Mouse (Mus musculus) 416B (cell line): ENCODE results near the gene Tecpr2.
A peak's percentile ranks its signal among the peaks of the same experiment; 100 is the strongest.

Experiments used
- DNase-seq: peaks from one replicate; pipeline ENCODE4 v3.0.0; 2011; ENCODE audit warnings: low read depth

Tecpr2 gene

GRCm38 (mm10) chr12:110889036-110890020, at the start of gene Tecpr2, which contains the start of gene Cinp:
Gene Tecpr2 (plus strand): TSS chr12:110889264.
Gene Cinp (minus strand): TSS chr12:110889145.
- peak; percentile 97 for DNase-seq

- peak; percentile 92 for DNase-seq
Observed at GRCm38 (mm10) chr12:110840348-110841198, 48.5 kb upstream of the Tecpr2 start, which contains the start of gene Mok. Gene Mok (minus strand): TSS chr12:110840939.

GRCm38 (mm10) chr12:110841731-110842493, 47.2 kb upstream of the Tecpr2 start:
- peak; percentile 66 for DNase-seq

- DNase-seq, result peak; percentile 86
Observed at GRCm38 (mm10) chr12:110843194-110844048, 45.6 kb upstream of the Tecpr2 start.

GRCm38 (mm10) chr12:110844227-110845130, 44.6 kb upstream of the Tecpr2 start:
- DNase-seq, result peak; percentile 95

- peak; percentile 99 for DNase-seq
Observed at GRCm38 (mm10) chr12:110845131-110845880, 43.8 kb upstream of the Tecpr2 start.

- DNase-seq, result peak; percentile 13
Observed at GRCm38 (mm10) chr12:110846191-110846765, 42.8 kb upstream of the Tecpr2 start.

GRCm38 (mm10) chr12:110850010-110850928, 38.8 kb upstream of the Tecpr2 start, which contains the start of gene Zfp839:
Gene Zfp839 (plus strand): TSS chr12:110850253.
- peak; percentile 84 for DNase-seq

GRCm38 (mm10) chr12:110850929-110851256, 38.2 kb upstream of the Tecpr2 start:
- no peak for DNase-seq

GRCm38 (mm10) chr12:110851414-110851813, 37.6 kb upstream of the Tecpr2 start:
- peak; percentile 55 for DNase-seq

- DNase-seq, result peak; percentile 65
Observed at GRCm38 (mm10) chr12:110851923-110852322, 37.1 kb upstream of the Tecpr2 start.

GRCm38 (mm10) chr12:110854786-110855737, 34.0 kb upstream of the Tecpr2 start:
- DNase-seq, result no peak

GRCm38 (mm10) chr12:110857196-110857595, 31.9 kb upstream of the Tecpr2 start:
- DNase-seq, result peak; percentile 59

- peak; percentile 33 for DNase-seq
Observed at GRCm38 (mm10) chr12:110858681-110859080, 30.4 kb upstream of the Tecpr2 start.

GRCm38 (mm10) chr12:110860293-110860692, 28.8 kb upstream of the Tecpr2 start:
- no peak for DNase-seq

GRCm38 (mm10) chr12:110861256-110861655, 27.8 kb upstream of the Tecpr2 start:
- DNase-seq, result no peak
